Mouse (Mus musculus): ENCODE measurements around the gene Nr2e1.

- TF ChIP-seq CTCF (IDR thresholded peaks at IDR 0.05; ENCODE audit: low read depth, low read length) = peak; percentile 43; the same call in 1 of the 2 replicates
- TF ChIP-seq POLR2A (IDR thresholded peaks at IDR 0.05; ENCODE audit: borderline replicate concordance, low read depth, low read length) = no peak
Measured at GRCm38 (mm10) chr10:42601556-42601955, 18.1 kb upstream of the Nr2e1 start.
